Mouse (Mus musculus) bone marrow macrophage, adult 2 months (primary cell): ENCODE measurements around the gene Vamp2.

Experiments
- CTCF ChIP-seq: IDR thresholded peaks from 2 replicates; pipeline ENCODE4 v1.5.1; 2012; ENCODE audit warnings: low read depth, mild to moderate bottlenecking, low read length, moderate library complexity
- POLR2A ChIP-seq: IDR thresholded peaks from 2 replicates; pipeline ENCODE4 v1.6.1; 2012; ENCODE audit warnings: mild to moderate bottlenecking, low read depth, low read length, borderline replicate concordance

- TF ChIP-seq CTCF (no peak), POLR2A (no peak)
Measured at GRCm38 (mm10) chr11:69114621-69115020, 26.3 kb downstream of the Vamp2 start.
